Mouse (Mus musculus): ENCODE results near the gene Josd2. TPM values are rescaled to one million over a fixed set of nuclear protein-coding genes. Genes with fewer than 3 reads are reported as not detected.

The Josd2 gene
- polyA plus RNA-seq, 1 experiment from 2014 or later = 73.3 TPM

GRCm38 (mm10) chr7:44469677-44470675 is 2.2 kb downstream of the Josd2 start:
- peak overlapping the region; percentile 17; the same call in 1 of the 2 replicates for H3K4me3 ChIP-seq
- H3K27me3 ChIP-seq (ENCODE audit: low read depth, poor library complexity, severe bottlenecking) = peaks cover 40% of the 10 kb centered on the region
- peaks cover 4% of the 10 kb centered on the region for H3K36me3 ChIP-seq
- 86% methylated on average over 16 of the region's 16 CpGs for WGBS
- no peaks in the 10 kb centered on the region for H3K9me3 ChIP-seq (replicated peaks)
- peak overlapping the region; percentile 42; the same call in 1 of the 2 replicates for H3K27ac ChIP-seq
- no peak for DNase-seq (ENCODE audit: low spot score)
- H3K4me1 ChIP-seq = peaks cover 50% of the 10 kb centered on the region

- H3K36me3 ChIP-seq = peaks cover 4% of the 10 kb centered on the region
- H3K4me3 ChIP-seq = no peak overlapping the region
- H3K4me1 ChIP-seq = peaks cover 46% of the 10 kb centered on the region
- no peaks in the 10 kb centered on the region for H3K9me3 ChIP-seq (replicated peaks)
- 82% methylated on average over 16 of the region's 16 CpGs for WGBS
- H3K27ac ChIP-seq = 0 out of 2 replicates have a peak overlapping the region, but pooled peaks have one; percentile 7
- DNase-seq (ENCODE audit: low spot score) = no peak
- H3K27me3 ChIP-seq (ENCODE audit: low read depth, poor library complexity, severe bottlenecking) = peaks cover 41% of the 10 kb centered on the region
Observed at GRCm38 (mm10) chr7:44470696-44471612, 3.2 kb downstream of the Josd2 start.

- DNase-seq (ENCODE audit: low spot score) = no peak
- Histone ChIP-seq H3K27me3 (ENCODE audit: low read depth, poor library complexity, severe bottlenecking) (peaks cover 43% of the 10 kb centered on the region), H3K27ac (no peak overlapping the region), H3K36me3 (peaks cover 4% of the 10 kb centered on the region), H3K4me1 (peaks cover 40% of the 10 kb centered on the region), H3K4me3 (no peak overlapping the region), H3K9me3 (replicated peaks) (no peaks in the 10 kb centered on the region)
- 54% methylated on average over 6 of the region's 6 CpGs for WGBS
Observed at GRCm38 (mm10) chr7:44471880-44472557, 4.2 kb downstream of the Josd2 start.

- Histone ChIP-seq H3K36me3 (peaks cover 4% of the 10 kb centered on the region), H3K27me3 (ENCODE audit: low read depth, poor library complexity, severe bottlenecking) (peaks cover 48% of the 10 kb centered on the region), H3K4me1 (peaks cover 35% of the 10 kb centered on the region), H3K27ac (no peak overlapping the region), H3K9me3 (replicated peaks) (no peaks in the 10 kb centered on the region), H3K4me3 (no peak overlapping the region)
- 33% methylated on average over 1 of the region's 1 CpGs for WGBS
- DNase-seq (ENCODE audit: low spot score) = no peak
Observed at GRCm38 (mm10) chr7:44472558-44472885, 4.7 kb downstream of the Josd2 start.

- Histone ChIP-seq H3K9me3 (replicated peaks) (no peaks in the 10 kb centered on the region), H3K4me1 (peaks cover 31% of the 10 kb centered on the region), H3K27me3 (ENCODE audit: low read depth, poor library complexity, severe bottlenecking) (peaks cover 54% of the 10 kb centered on the region), H3K4me3 (no peak overlapping the region), H3K27ac (0 out of 2 replicates have a peak overlapping the region, but pooled peaks have one; percentile 2), H3K36me3 (peaks cover 4% of the 10 kb centered on the region)
- WGBS = 59% methylated on average over 9 of the region's 9 CpGs
- no peak for DNase-seq (ENCODE audit: low spot score)
Observed at GRCm38 (mm10) chr7:44472961-44473646, 5.3 kb downstream of the Josd2 start.

- Histone ChIP-seq H3K36me3 (peaks cover 2% of the 10 kb centered on the region), H3K9me3 (replicated peaks) (no peaks in the 10 kb centered on the region), H3K27ac (peak overlapping the region; percentile 47), H3K27me3 (ENCODE audit: low read depth, poor library complexity, severe bottlenecking) (peaks cover 67% of the 10 kb centered on the region), H3K4me1 (peaks cover 20% of the 10 kb centered on the region), H3K4me3 (no peak overlapping the region)
- 32% methylated on average over 4 of the region's 4 CpGs for WGBS
- no peak for DNase-seq (ENCODE audit: low spot score)
Observed at GRCm38 (mm10) chr7:44474419-44474818, 6.6 kb downstream of the Josd2 start.

GRCm38 (mm10) chr7:44475046-44475614 is 7.3 kb downstream of the Josd2 start:
- Histone ChIP-seq H3K4me1 (peaks cover 17% of the 10 kb centered on the region), H3K9me3 (replicated peaks) (no peaks in the 10 kb centered on the region), H3K36me3 (no peaks in the 10 kb centered on the region), H3K27me3 (ENCODE audit: low read depth, poor library complexity, severe bottlenecking) (peaks cover 74% of the 10 kb centered on the region), H3K4me3 (no peak overlapping the region), H3K27ac (no peak overlapping the region)
- DNase-seq (ENCODE audit: low spot score) = no peak
- 40% methylated on average over 5 of the region's 5 CpGs for WGBS

- H3K4me1 ChIP-seq = no peaks in the 10 kb centered on the region
- 72% methylated on average over 3 of the region's 3 CpGs for WGBS
- H3K27me3 ChIP-seq (ENCODE audit: low read depth, poor library complexity, severe bottlenecking) = peaks cover 51% of the 10 kb centered on the region
- no peak for DNase-seq (ENCODE audit: low spot score)
- H3K36me3 ChIP-seq = no peaks in the 10 kb centered on the region
- H3K4me3 ChIP-seq = no peak overlapping the region
- H3K27ac ChIP-seq = no peak overlapping the region
- H3K9me3 ChIP-seq (replicated peaks) = no peaks in the 10 kb centered on the region
Observed at GRCm38 (mm10) chr7:44482836-44483435, 15.2 kb downstream of the Josd2 start.

GRCm38 (mm10) chr7:44484109-44484508 is 16.3 kb downstream of the Josd2 start:
- no peaks in the 10 kb centered on the region for H3K4me1 ChIP-seq
- no peak overlapping the region for H3K4me3 ChIP-seq
- H3K9me3 ChIP-seq (replicated peaks) = no peaks in the 10 kb centered on the region
- H3K27ac ChIP-seq = no peak overlapping the region
- DNase-seq (ENCODE audit: low spot score) = no peak
- peaks cover 9% of the 10 kb centered on the region for H3K36me3 ChIP-seq
- 100% methylated on average over 1 of the region's 1 CpGs for WGBS
- H3K27me3 ChIP-seq (ENCODE audit: low read depth, poor library complexity, severe bottlenecking) = peaks cover 39% of the 10 kb centered on the region

- Histone ChIP-seq H3K27me3 (ENCODE audit: low read depth, poor library complexity, severe bottlenecking) (peaks cover 30% of the 10 kb centered on the region), H3K27ac (no peak overlapping the region), H3K9me3 (replicated peaks) (no peaks in the 10 kb centered on the region), H3K36me3 (peaks cover 16% of the 10 kb centered on the region), H3K4me1 (no peaks in the 10 kb centered on the region), H3K4me3 (no peak overlapping the region)
- DNase-seq (ENCODE audit: low spot score) = peak; percentile 87
- WGBS = 37% methylated on average over 5 of the region's 5 CpGs
Observed at GRCm38 (mm10) chr7:44484841-44485571, 17.2 kb downstream of the Josd2 start.
